Mouse (Mus musculus): Measurements from ENCODE around the gene Vps9d1.
"Not testable (repeated sequence)": the region's sequence is repeated elsewhere in the genome, so short reads cannot be mapped to it uniquely, and the experiment has no call there.

Vps9d1 gene

DNA sequence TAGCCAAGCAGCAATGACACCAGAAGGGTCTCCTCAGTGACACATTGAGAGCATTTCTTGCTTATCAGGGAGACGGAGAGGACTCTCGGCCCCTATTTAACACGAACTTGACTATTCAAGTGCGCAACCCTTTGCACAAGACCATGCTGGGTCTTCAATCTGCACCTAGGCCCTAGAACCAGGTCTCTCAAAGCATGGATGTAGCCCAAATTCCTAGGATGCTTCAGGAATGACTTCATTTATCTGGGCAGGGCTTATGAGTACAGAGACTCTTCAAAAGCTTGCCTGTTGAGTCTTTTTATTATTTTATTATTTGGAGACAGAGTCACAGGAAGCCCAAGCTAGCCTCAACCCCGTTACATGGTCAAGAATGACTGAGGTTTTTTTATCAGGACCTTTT is 30.3 kb upstream of the Vps9d1 start:
- H3K36me3 ChIP-seq (ENCODE audit: insufficient read depth, low read length), result peaks cover 89% of the 10 kb centered on the region
- H3K27me3 ChIP-seq (ENCODE audit: insufficient read depth, low read length), result no peaks in the 10 kb centered on the region
- H3K4me1 ChIP-seq (replicated peaks; ENCODE audit: low read depth, low read length), result peaks cover 14% of the 10 kb centered on the region
- H3K9me3 ChIP-seq (ENCODE audit: low read length), result no peaks in the 10 kb centered on the region
- no peak overlapping the region for H3K4me3 ChIP-seq (replicated peaks; ENCODE audit: low read length)
- TF ChIP-seq POU5F1 (IDR thresholded peaks at IDR 0.05; ENCODE audit: borderline replicate concordance, low read length) (no peak), CTCF (conservative IDR thresholded peaks at IDR 0.05; ENCODE audit: low read length) (no peak), NANOG (IDR thresholded peaks at IDR 0.05; ENCODE audit: borderline replicate concordance, low read length) (no peak)

DNA sequence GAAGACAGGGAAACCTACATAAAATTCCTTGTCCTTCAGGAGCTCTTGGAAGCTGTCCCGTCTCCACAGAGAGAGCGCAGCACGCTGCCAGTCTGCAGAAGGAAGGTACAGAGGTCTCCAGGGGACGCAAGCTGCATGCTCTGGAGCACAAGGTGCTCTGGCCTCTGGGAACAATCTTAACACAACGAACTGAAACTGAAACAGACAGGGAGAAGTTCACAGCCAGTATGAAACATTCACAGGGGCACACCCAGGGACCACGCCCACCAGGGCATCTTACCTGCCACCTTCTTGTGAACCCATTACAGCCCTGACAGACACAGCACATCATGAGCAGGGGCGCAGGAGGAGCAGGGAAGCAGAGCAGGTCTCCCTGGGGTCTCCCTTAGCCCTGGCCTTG is 29.8 kb upstream of the Vps9d1 start:
- Histone ChIP-seq H3K4me3 (replicated peaks; ENCODE audit: low read length) (no peak overlapping the region), H3K4me1 (replicated peaks; ENCODE audit: low read depth, low read length) (peaks cover 14% of the 10 kb centered on the region), H3K9me3 (ENCODE audit: low read length) (no peaks in the 10 kb centered on the region), H3K36me3 (ENCODE audit: insufficient read depth, low read length) (peaks cover 88% of the 10 kb centered on the region), H3K27me3 (ENCODE audit: insufficient read depth, low read length) (no peaks in the 10 kb centered on the region)
- TF ChIP-seq NANOG (IDR thresholded peaks at IDR 0.05; ENCODE audit: borderline replicate concordance, low read length) (no peak), POU5F1 (IDR thresholded peaks at IDR 0.05; ENCODE audit: borderline replicate concordance, low read length) (no peak), CTCF (conservative IDR thresholded peaks at IDR 0.05; ENCODE audit: low read length) (no peak)

GRCm38 (mm10) chr8:123282994-123283393 is 28.8 kb upstream of the Vps9d1 start:
- not testable (repeated sequence) for H3K9me3 ChIP-seq (ENCODE audit: low read length); H3K27me3 ChIP-seq (ENCODE audit: insufficient read depth, low read length); H3K4me3 ChIP-seq (replicated peaks; ENCODE audit: low read length)
- peaks cover 14% of the 10 kb centered on the region for H3K4me1 ChIP-seq (replicated peaks; ENCODE audit: low read depth, low read length)
- peaks cover 86% of the 10 kb centered on the region for H3K36me3 ChIP-seq (ENCODE audit: insufficient read depth, low read length)

DNA sequence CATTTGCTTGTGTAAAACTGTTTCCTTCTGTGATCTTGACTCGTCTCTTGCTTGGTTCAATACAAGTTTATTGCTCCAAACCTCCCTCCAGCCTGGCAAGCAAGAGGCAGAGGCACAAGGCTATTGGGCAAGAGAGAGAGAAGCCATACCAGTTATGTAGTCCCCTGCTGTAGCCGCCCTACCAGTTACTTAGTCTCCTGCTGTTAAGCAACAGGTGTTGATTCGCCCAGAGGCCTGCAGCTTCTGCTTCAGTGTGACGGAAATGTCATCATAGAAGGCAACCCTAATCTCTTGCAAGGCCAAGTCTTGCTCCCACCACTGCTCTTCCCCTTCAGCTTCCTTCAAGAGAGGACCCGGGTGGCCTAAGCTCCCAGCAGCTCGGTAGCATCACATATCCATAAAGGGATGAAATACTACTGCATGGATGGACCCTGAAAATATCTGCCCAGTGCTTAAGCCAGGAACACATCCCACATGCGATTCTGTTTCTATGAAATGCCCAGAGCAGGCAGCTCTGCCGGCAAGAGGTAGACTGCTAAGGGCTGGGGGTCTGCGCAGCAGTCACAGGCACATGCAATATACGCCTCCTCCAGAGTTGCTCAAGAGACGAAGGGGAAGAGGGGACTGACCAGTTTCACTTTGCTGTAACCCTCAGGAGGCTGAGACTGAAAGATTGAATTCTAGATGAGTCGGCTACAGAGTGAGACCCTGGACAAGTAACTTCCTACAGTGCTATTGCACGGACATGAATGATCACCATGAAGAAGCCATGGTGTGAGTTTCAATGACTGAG is 26.4 kb upstream of the Vps9d1 start:
- Histone ChIP-seq H3K27me3 (ENCODE audit: insufficient read depth, low read length) (no peaks in the 10 kb centered on the region), H3K4me1 (replicated peaks; ENCODE audit: low read depth, low read length) (peaks cover 14% of the 10 kb centered on the region), H3K4me3 (replicated peaks; ENCODE audit: low read length) (no peak overlapping the region), H3K9me3 (ENCODE audit: low read length) (no peaks in the 10 kb centered on the region), H3K36me3 (ENCODE audit: insufficient read depth, low read length) (peaks cover 84% of the 10 kb centered on the region)
- TF ChIP-seq NANOG (IDR thresholded peaks at IDR 0.05; ENCODE audit: borderline replicate concordance, low read length) (no peak), CTCF (conservative IDR thresholded peaks at IDR 0.05; ENCODE audit: low read length) (no peak), POU5F1 (IDR thresholded peaks at IDR 0.05; ENCODE audit: borderline replicate concordance, low read length) (no peak)

- Histone ChIP-seq H3K9me3 (ENCODE audit: low read length) (no peaks in the 10 kb centered on the region), H3K4me3 (replicated peaks; ENCODE audit: low read length) (no peak overlapping the region), H3K4me1 (replicated peaks; ENCODE audit: low read depth, low read length) (peaks cover 20% of the 10 kb centered on the region), H3K36me3 (ENCODE audit: insufficient read depth, low read length) (peaks cover 84% of the 10 kb centered on the region), H3K27me3 (ENCODE audit: insufficient read depth, low read length) (no peaks in the 10 kb centered on the region)
- TF ChIP-seq CTCF (conservative IDR thresholded peaks at IDR 0.05; ENCODE audit: low read length), result no peak
- no peak for TF ChIP-seq POU5F1 (IDR thresholded peaks at IDR 0.05; ENCODE audit: borderline replicate concordance, low read length)
- no peak for TF ChIP-seq NANOG (IDR thresholded peaks at IDR 0.05; ENCODE audit: borderline replicate concordance, low read length)
Measured at GRCm38 (mm10) chr8:123279828-123280227, 25.7 kb upstream of the Vps9d1 start.

DNA sequence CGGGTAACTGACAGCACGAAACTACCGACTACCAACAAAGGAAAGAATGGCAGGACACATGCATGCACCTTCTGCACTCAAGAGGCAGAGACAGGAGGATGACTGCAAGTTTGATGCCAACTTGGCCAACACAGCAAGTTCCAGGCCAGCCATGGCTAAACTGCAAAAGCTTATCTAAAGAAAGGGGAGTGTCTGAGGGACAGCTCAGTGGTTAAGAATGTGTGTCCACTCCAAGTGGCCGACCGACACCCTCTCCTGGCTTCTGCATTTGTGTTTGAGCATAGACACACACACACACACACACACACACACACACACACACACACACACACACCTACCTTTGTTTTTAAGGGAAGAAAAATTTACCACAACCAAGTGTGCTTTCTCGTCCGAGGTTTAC is 24.3 kb upstream of the Vps9d1 start:
- no peak for TF ChIP-seq CTCF (conservative IDR thresholded peaks at IDR 0.05; ENCODE audit: low read length)
- no peak for TF ChIP-seq POU5F1 (IDR thresholded peaks at IDR 0.05; ENCODE audit: borderline replicate concordance, low read length)
- no peak for TF ChIP-seq NANOG (IDR thresholded peaks at IDR 0.05; ENCODE audit: borderline replicate concordance, low read length)
- H3K27me3 ChIP-seq (ENCODE audit: insufficient read depth, low read length), result no peaks in the 10 kb centered on the region

GRCm38 (mm10) chr8:123275096-123275495 is 20.9 kb upstream of the Vps9d1 start:
- H3K27me3 ChIP-seq (ENCODE audit: insufficient read depth, low read length), result no peaks in the 10 kb centered on the region
- H3K4me3 ChIP-seq (replicated peaks; ENCODE audit: low read length), result no peak overlapping the region
- no peak for TF ChIP-seq NANOG (IDR thresholded peaks at IDR 0.05; ENCODE audit: borderline replicate concordance, low read length)
- TF ChIP-seq CTCF (conservative IDR thresholded peaks at IDR 0.05; ENCODE audit: low read length), result no peak
- TF ChIP-seq POU5F1 (IDR thresholded peaks at IDR 0.05; ENCODE audit: borderline replicate concordance, low read length), result no peak
- peaks cover 92% of the 10 kb centered on the region for H3K36me3 ChIP-seq (ENCODE audit: insufficient read depth, low read length)
- H3K9me3 ChIP-seq (ENCODE audit: low read length), result no peaks in the 10 kb centered on the region
- H3K4me1 ChIP-seq (replicated peaks; ENCODE audit: low read depth, low read length), result peaks cover 20% of the 10 kb centered on the region

More for the DNA sequence above, 24.3 kb upstream of the Vps9d1 start:
- H3K4me1 ChIP-seq (replicated peaks; ENCODE audit: low read depth, low read length), result peaks cover 12% of the 10 kb centered on the region
- no peaks in the 10 kb centered on the region for H3K9me3 ChIP-seq (ENCODE audit: low read length)
- peaks cover 86% of the 10 kb centered on the region for H3K36me3 ChIP-seq (ENCODE audit: insufficient read depth, low read length)
- no peak overlapping the region for H3K4me3 ChIP-seq (replicated peaks; ENCODE audit: low read length)

GRCm38 (mm10) chr8:123274447-123274846 is 20.3 kb upstream of the Vps9d1 start:
- no peak overlapping the region for H3K4me3 ChIP-seq (replicated peaks; ENCODE audit: low read length)
- TF ChIP-seq POU5F1 (IDR thresholded peaks at IDR 0.05; ENCODE audit: borderline replicate concordance, low read length), result no peak
- no peak for TF ChIP-seq CTCF (conservative IDR thresholded peaks at IDR 0.05; ENCODE audit: low read length)
- TF ChIP-seq NANOG (IDR thresholded peaks at IDR 0.05; ENCODE audit: borderline replicate concordance, low read length), result no peak
- no peaks in the 10 kb centered on the region for H3K9me3 ChIP-seq (ENCODE audit: low read length)
- H3K27me3 ChIP-seq (ENCODE audit: insufficient read depth, low read length), result no peaks in the 10 kb centered on the region
- peaks cover 21% of the 10 kb centered on the region for H3K4me1 ChIP-seq (replicated peaks; ENCODE audit: low read depth, low read length)
- peaks cover 92% of the 10 kb centered on the region for H3K36me3 ChIP-seq (ENCODE audit: insufficient read depth, low read length)

- Histone ChIP-seq H3K9me3 (ENCODE audit: low read length) (no peaks in the 10 kb centered on the region), H3K36me3 (ENCODE audit: insufficient read depth, low read length) (peaks cover 100% of the 10 kb centered on the region), H3K4me1 (replicated peaks; ENCODE audit: low read depth, low read length) (peaks cover 42% of the 10 kb centered on the region), H3K4me3 (replicated peaks; ENCODE audit: low read length) (no peak overlapping the region), H3K27me3 (ENCODE audit: insufficient read depth, low read length) (no peaks in the 10 kb centered on the region)
- TF ChIP-seq POU5F1 (IDR thresholded peaks at IDR 0.05; ENCODE audit: borderline replicate concordance, low read length), result no peak
- no peak for TF ChIP-seq NANOG (IDR thresholded peaks at IDR 0.05; ENCODE audit: borderline replicate concordance, low read length)
- TF ChIP-seq CTCF (conservative IDR thresholded peaks at IDR 0.05; ENCODE audit: low read length), result no peak
Measured at GRCm38 (mm10) chr8:123271901-123272300, 17.8 kb upstream of the Vps9d1 start.
